Mouse (Mus musculus) cerebellum, adult 2 months (tissue): ENCODE measurements at regions not wholly inside any gene's neighbourhood (a gene's known extent, or its start where the extent isn't known, plus 50 kb on each side); places are given as distances from the start of the nearest gene placed in this dataset.

ENCODE experiments used
- DNase-seq, 2 experiments: peaks; one replicate each; pipeline ENCODE4 v3.0.0; 2021
- H3K27ac ChIP-seq: fragments of 200-500 bp; 2 replicates; pipeline ENCODE4 v1.5.1; 2012; ENCODE audit warnings: low read length, control low read depth, inconsistent platforms; ENCODE audit not compliant: insufficient read depth
- H3K27me3 ChIP-seq: fragments of 200-500 bp; 2 replicates; pipeline ENCODE4 v1.6.1; 2012; ENCODE audit warnings: inconsistent platforms, mild to moderate bottlenecking, low read length, moderate library complexity; ENCODE audit not compliant: control insufficient read depth, insufficient read depth
- H3K4me1 ChIP-seq: fragments of 200-500 bp; 2 replicates; pipeline ENCODE4 v1.6.1; 2011; ENCODE audit warnings: low read length; ENCODE audit not compliant: control insufficient read depth, insufficient read depth
- H3K4me3 ChIP-seq: fragments of 200-500 bp; replicated peaks from 2 replicates; pipeline ENCODE3; 2011; ENCODE audit warnings: mild to moderate bottlenecking, low read depth, low read length, control low read depth; ENCODE audit not compliant: insufficient read depth
- CTCF ChIP-seq: fragments of 200-500 bp; IDR thresholded peaks from 2 replicates; pipeline ENCODE4 v1.5.1; 2011; ENCODE audit warnings: low read depth, mild to moderate bottlenecking, control low read depth, low read length, moderate library complexity, borderline replicate concordance; ENCODE audit not compliant: insufficient read depth
- POLR2A ChIP-seq: fragments of 200-500 bp; IDR thresholded peaks from 2 replicates; pipeline ENCODE4 v1.6.1; 2011; ENCODE audit warnings: low read length, control low read depth, borderline replicate concordance; ENCODE audit not compliant: insufficient read depth
- WGBS: fragments of 180-500 bp; shearing (Covaris S2); methylation state at CpG from one replicate; pipeline ENCODE4 v1.1.7; 2018; 5-methylcytosine and 5-hydroxymethylcytosine counted together

DNA sequence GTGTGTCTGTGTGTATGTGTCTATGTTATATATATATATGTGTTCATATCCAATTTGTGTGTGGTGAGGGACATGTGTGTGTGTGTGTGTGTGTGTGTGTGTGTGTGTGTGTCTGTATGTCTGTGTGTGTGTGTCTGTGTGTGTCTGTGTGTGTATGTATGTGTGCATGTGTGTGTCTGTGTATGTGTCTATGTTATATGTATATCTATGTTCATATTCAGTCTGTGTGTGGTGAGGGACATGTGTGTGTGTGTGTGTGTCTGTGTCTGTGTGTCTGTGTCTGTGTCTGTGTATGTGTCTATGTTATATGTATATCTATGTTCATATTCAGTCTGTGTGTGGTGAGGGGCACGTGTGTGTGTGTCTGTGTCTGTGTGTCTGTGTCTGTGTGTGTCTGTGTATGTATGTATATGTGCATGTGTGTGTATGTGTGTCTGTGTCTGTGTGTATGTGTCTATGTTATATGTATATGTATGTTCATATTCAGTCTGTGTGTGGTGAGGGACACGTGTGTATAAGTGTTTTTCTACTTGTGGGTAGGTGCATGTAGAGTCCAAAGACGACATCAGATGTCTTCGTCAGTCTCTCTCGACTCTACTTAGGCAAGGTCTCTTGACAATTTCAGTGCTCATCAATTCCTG lies 370.5 kb upstream of the Slc7a11 start:
- WGBS: 96% methylated on average over 5 of the region's 5 CpGs
- DNase-seq: no peak

DNA sequence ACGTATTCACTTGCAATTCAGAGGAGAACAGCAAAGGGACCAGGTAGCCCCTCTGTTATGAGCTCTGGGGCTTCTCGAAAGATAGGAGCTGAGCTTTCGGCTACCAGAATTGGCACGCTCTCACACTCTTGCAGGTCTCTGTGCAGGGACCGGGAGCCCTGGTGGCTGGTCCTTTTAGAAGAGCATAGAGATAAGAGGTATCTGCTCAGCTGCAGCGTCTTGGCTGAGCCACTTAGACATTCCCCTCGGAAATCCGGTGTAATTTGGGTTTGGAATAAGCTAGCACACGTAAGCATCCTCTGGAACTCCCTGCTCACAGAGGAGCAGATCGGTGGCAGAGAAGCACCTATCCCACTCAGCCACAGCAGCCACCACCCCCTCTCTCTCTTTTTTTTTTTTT lies 372.3 kb upstream of the Slc7a11 start:
- H3K4me1 ChIP-seq: peaks cover 4% of the 10 kb centered on the region; the same call in 1 of the 2 replicates
- peak overlapping the region; percentile 39; the same call in 1 of the 2 replicates for H3K27ac ChIP-seq
- no peak for TF ChIP-seq POLR2A
- TF ChIP-seq CTCF: no peak
- H3K27me3 ChIP-seq: no peaks in the 10 kb centered on the region
- WGBS: 25% methylated on average over 10 of the region's 10 CpGs
- peak; percentile 48 to 54 for DNase-seq
- peak overlapping the region; percentile 45 for H3K4me3 ChIP-seq

More for the DNA sequence above, 370.5 kb upstream of the Slc7a11 start:
- H3K27ac ChIP-seq: no peak overlapping the region
- TF ChIP-seq CTCF (no peak), POLR2A (no peak)
- H3K4me1 ChIP-seq: peaks cover 4% of the 10 kb centered on the region; the same call in 1 of the 2 replicates
- H3K4me3 ChIP-seq: no peak overlapping the region
- H3K27me3 ChIP-seq: no peaks in the 10 kb centered on the region

- Histone ChIP-seq H3K4me1 (peaks cover 4% of the 10 kb centered on the region; the same call in 1 of the 2 replicates), H3K4me3 (peak overlapping the region; percentile 45), H3K27ac (peak overlapping the region; percentile 39; the same call in 1 of the 2 replicates), H3K27me3 (no peaks in the 10 kb centered on the region)
- peak; percentile 81 to 90 for DNase-seq
- WGBS: 11% methylated on average over 8 of the region's 8 CpGs
- TF ChIP-seq CTCF (no peak), POLR2A (peak; percentile 15; the same call in 1 of the 2 replicates)
Measured at GRCm38 (mm10) chr3:50816479-50816878, 373.1 kb upstream of the Slc7a11 start.

- H3K27ac ChIP-seq: no peak overlapping the region
- peak in 1 of 2 experiments; percentile 70 for DNase-seq
- no peaks in the 10 kb centered on the region for H3K27me3 ChIP-seq
- TF ChIP-seq POLR2A: no peak
- no peak for TF ChIP-seq CTCF
- peaks cover 4% of the 10 kb centered on the region; the same call in 1 of the 2 replicates for H3K4me1 ChIP-seq
- 43% methylated on average over 3 of the region's 3 CpGs for WGBS
- no peak overlapping the region for H3K4me3 ChIP-seq
Measured at GRCm38 (mm10) chr3:50817361-50817760, 373.9 kb upstream of the Slc7a11 start.

DNA sequence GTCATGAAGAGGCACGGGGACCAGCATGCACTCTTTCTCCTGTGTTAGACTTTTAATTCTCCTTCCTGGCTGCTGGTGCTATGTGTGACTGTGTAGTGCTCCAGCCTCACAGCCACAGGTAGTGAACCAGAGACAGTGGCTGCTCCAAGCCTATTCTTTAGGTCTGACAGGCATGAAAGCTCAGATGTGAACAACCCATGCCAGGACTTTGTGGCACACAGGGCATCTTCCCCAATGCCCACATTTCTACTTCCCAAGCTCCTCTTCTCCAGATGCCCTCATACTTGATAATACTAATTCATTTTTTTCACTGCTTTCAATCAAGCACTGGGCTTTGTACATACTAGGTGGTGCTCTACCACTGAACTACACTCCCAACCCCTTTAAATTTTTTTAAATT lies 377.4 kb upstream of the Slc7a11 start:
- WGBS: 94% methylated on average over 1 of the region's 1 CpGs

DNA sequence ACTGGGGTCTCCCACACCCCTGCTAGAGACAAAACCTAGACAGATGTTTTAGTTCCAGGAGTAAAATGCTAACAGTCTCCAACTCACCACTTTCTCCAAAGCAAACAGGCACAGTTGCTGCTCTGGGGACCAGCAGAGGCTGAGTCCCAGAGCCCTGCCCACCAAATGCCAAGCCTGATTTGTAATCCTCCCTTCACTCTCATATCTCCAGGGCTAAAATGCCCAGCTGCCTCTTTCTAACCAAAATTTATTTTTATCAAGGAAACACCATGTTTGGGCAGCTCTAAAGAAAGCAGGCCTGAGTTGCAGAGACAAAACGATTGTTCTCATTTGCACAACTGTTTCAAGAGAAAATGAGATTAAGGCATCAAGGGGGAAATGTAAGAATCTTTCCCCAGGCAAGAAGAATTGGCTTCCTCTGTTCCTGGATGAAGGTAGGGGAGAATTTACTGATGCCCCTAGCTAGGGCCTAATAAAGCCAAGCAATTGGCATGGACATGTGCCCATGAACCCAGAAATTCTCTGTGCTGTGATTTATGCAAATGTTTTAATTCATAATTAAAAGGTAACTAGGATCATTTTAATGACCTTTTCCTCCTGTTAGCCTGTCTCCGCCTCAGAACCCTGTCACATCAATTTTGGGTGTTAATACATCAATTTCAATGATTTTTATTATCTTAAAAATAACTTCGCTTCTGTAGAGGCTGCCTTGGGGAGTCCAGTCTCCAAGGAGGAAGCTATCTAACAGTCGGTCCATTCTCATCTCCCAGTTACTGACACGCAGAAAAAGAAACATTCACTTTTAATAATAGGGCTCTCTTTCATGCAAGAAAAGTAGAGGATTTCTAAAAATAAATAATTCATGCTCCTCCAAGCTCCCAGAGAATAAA lies 382.4 kb upstream of the Slc7a11 start:
- Histone ChIP-seq H3K4me1 (0 out of 2 replicates have a peak, but pooled peaks cover 3% of the 10 kb centered on the region), H3K27ac (no peak overlapping the region)
- 86% methylated on average over 5 of the region's 5 CpGs for WGBS

More for the DNA sequence above, 377.4 kb upstream of the Slc7a11 start:
- no peak for DNase-seq
- TF ChIP-seq CTCF (no peak), POLR2A (no peak)
- H3K27me3 ChIP-seq: no peaks in the 10 kb centered on the region
- H3K4me1 ChIP-seq: peaks cover 3% of the 10 kb centered on the region; the same call in 1 of the 2 replicates
- no peak overlapping the region for H3K27ac ChIP-seq
- H3K4me3 ChIP-seq: no peak overlapping the region

DNA sequence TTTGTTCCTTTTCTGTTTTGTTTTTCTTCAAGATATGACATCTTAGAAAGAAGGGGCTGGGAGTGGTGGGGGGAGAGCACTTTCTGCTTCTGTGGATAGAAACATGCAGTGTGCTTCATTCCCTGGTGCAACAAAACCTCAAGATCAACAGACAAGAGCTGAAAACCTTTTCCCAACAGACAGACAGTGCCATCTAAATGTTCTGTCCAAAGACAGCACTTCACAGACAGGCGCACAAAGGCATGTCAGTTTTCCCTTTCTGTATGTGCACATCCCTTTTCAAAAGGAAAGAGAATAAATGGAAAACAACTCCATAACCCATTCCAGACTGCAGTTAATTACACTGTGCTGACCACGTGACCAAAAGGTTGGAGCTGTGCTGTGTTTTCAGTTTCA lies 383.0 kb upstream of the Slc7a11 start:
- H3K27ac ChIP-seq: no peak overlapping the region

More for the DNA sequence above, 382.4 kb upstream of the Slc7a11 start:
- TF ChIP-seq CTCF (no peak), POLR2A (no peak)
- no peak for DNase-seq
- H3K4me3 ChIP-seq: no peak overlapping the region
- no peaks in the 10 kb centered on the region for H3K27me3 ChIP-seq

More for the DNA sequence above, 383.0 kb upstream of the Slc7a11 start:
- Histone ChIP-seq H3K4me1 (0 out of 2 replicates have a peak, but pooled peaks cover 3% of the 10 kb centered on the region), H3K27me3 (no peaks in the 10 kb centered on the region), H3K4me3 (no peak overlapping the region)
- DNase-seq: no peak
- 79% methylated on average over 2 of the region's 2 CpGs for WGBS
- no peak for TF ChIP-seq POLR2A
